Mouse (Mus musculus) spleen, adult 12 weeks (tissue): ENCODE measurements around the gene Klhl24.
"Not testable (repeated sequence)": the region's sequence is repeated elsewhere in the genome, so short reads cannot be mapped to it uniquely, and the experiment has no call there.

Source experiments
- DNase-seq: peaks from one replicate; pipeline ENCODE4 v3.0.0; 2022; ENCODE audit warnings: low spot score

The Klhl24 gene

DNA sequence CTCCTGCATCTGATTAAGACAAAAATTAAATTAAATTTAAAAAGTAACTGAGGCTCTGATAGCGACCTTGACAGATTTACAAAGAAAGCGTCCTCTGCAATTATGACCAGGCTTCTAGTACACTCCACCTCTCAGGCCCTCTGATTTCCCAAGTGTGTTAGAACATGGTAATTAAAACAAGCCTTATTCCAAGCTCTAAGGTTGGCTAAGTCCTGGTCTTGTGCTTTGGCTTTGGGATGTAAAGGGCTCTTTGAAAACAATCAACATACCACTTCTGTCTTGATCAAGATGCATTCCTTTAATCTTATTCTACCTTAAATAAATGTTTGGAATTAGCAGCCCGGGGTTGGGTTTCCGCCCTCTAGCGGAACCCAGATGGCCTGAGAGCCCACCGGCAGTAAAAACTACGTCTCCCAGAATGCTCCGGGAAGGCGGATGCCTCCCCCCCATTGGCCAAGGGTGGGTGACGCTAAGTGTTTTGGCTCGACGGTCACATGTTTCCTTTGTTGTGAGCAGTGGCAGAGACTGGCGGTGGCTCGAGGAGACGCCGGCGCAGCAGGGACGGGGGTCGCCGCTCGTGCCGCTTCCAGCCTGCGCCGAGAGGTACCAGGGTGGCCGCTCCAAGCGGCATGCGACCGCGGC is at the start of gene Klhl24:
Gene Klhl24, plus strand, starts transcription at position 474 of the 642 bp plus-strand sequence.
- peak; percentile 83 for DNase-seq

- no peak for DNase-seq
Measured at GRCm38 (mm10) chr16:20052655-20053054, 44.7 kb upstream of the Klhl24 start.

DNA sequence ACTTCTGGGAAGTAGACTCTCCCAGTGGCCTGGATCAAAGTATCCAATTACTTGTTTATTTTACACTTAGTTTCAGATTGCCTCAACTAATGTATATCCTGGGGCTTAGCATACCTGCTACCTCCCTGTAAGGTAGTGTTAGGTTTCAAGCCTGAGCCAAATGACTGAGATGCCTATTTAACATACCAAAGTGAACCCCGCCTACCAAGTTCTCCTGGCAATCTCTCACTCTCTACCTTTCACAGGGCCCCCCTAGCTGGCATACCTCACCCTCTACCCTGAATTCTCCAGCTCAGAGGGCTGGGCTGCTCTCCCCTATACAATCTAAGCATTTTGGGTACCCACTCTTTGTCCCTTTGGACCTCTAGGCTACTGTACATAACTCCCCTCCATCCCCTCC is 24.6 kb upstream of the Klhl24 start:
- no peak for DNase-seq

DNA sequence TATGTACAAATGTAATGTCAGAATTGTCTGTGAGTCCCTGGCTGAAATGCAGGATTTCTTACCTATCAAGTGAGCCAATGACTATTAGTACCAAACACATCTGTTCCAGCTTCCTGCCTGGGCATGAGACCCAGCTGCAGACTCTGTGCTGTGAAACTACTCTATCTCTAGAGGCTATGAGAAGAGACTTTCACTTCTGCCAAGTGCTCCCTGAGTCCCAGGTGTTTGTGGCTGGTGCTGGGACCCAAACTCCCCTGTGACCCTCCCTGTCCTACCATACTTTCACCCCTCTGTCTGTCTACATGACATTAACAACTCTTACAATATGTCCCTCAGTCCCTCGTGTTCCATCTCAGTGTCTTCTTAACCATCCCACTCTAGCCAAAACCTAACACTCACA is 20.7 kb upstream of the Klhl24 start:
- DNase-seq: no peak

GRCm38 (mm10) chr16:20080271-20080670 is 17.1 kb upstream of the Klhl24 start:
- DNase-seq: no peak

- DNase-seq: no peak
Measured at GRCm38 (mm10) chr16:20084623-20085022, 12.7 kb upstream of the Klhl24 start.

DNA sequence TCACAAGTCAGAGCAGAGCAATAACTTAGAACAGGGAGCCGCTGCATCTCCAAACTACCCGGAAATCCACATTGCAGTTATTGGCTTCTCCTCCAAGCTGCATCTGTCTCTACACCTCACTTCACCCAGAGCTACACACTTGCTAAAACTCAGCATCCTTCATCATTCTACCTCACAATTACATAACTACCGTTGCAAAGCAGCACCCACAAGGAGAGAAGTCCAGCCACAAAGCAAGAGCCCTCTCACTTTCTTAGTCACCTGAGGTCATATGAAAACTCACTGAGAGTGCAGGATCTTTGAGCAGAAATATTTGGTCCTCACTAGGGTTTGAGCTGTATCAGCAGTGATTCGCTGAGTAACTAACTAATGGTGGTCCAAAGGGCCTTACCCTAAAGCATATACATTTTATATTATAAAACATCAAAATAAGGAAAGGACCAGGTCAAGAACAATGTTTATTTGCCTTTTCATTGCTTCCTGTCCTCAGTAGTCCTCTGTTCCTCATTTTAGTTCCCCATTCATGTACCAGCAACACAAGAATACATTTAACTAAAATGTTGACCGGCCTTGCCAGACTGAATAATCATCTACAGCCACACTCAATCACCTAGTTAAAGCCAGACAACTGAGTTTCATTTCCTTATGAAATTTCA is 12.0 kb upstream of the Klhl24 start:
- no peak for DNase-seq

GRCm38 (mm10) chr16:20086976-20087375 is 10.4 kb upstream of the Klhl24 start:
- DNase-seq: no peak

GRCm38 (mm10) chr16:20089636-20090035 is 7.7 kb upstream of the Klhl24 start:
- no peak for DNase-seq

GRCm38 (mm10) chr16:20090921-20091575 is 6.3 kb upstream of the Klhl24 start:
- DNase-seq: no peak

GRCm38 (mm10) chr16:20095966-20096365 is 1.4 kb upstream of the Klhl24 start:
- no peak for DNase-seq

- DNase-seq: peak; percentile 89
Measured at GRCm38 (mm10) chr16:20097711-20098374, 501 bp downstream of the Klhl24 start.

DNA sequence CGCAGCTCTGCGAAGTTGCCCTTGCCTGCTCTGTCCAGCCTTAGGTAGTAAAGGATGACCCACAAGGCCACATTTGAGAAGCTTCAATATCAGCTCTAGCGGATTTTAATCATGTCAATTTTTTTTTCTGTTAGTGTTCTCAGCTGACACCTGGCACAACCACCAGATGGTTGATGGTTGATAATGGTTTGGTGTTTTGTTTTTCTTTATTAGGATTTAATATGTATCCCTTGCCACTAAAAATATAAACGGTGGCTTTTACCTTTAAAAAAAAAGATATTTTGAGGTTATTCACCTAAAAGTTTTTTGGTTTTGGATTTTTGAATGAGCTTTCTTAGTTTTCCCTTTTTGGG is 1.0 kb downstream of the Klhl24 start:
- no peak for DNase-seq

GRCm38 (mm10) chr16:20098866-20099629 is 1.7 kb downstream of the Klhl24 start:
- no peak for DNase-seq

DNA sequence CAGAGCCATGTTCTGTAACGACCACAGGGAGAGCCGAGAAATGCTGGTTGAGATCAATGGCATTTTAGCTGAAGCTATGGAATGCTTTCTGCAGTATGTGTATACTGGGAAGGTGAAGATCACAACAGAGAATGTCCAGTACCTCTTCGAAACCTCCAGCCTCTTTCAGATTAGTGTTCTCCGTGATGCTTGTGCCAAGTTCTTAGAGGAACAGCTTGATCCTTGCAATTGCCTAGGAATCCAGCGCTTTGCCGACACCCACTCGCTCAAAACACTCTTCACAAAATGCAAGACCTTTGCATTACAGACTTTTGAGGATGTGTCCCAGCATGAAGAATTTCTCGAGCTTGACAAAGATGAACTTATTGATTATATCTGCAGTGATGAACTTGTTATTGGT is 9.7 kb downstream of the Klhl24 start:
- DNase-seq: no peak

DNA sequence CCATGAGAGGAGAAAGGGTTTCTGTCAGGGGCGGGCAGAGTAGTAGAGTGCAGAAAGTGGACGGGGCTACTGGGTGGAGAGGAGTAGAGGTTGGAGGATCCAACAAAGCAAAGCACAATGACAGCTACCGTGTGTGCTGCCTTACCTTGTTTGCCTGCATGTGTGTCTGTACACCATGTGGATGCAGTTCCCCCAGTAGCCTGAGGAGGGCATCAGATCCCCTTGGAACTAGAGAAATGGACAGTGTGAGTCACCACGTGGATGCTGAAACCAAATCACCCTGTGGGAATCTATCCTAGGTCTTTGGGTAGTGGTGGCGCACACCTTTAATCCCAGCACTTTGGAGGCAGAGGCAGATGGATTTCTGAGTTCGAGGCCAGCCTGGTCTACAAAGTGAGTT is 11.6 kb downstream of the Klhl24 start:
- DNase-seq: no peak

- no peak for DNase-seq
Measured at GRCm38 (mm10) chr16:20112649-20113048, 15.3 kb downstream of the Klhl24 start.

GRCm38 (mm10) chr16:20116069-20116468 is 18.7 kb downstream of the Klhl24 start:
- DNase-seq: no peak

DNA sequence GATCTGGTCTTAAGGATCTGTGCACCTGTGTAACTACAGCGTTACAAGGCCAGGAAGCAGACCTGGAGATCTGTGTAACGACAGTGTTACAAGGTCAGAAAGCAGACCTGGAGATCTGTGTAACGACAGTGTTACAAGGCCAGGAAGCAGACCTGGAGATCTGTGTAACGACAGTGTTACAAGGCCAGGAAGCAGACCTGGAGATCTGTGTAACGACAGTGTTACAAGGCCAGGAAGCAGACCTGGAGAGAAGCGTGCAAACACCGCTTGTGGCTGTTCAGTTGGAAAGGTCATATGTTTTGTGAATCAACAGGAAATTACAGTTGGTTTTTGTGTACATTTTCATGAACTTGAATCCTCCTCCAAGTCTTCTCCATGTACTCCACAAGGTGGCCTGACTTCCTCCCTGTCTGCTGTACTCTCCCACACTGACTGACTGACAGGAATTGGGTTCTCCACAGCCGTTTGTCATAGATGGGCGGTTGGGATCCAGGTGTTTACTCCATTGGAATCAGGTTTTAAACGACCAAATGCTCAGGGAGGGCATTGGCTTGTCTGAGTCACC is 29.1 kb downstream of the Klhl24 start:
- DNase-seq: not testable (repeated sequence)

- no peak for DNase-seq
Measured at GRCm38 (mm10) chr16:20130397-20130796, 33.1 kb downstream of the Klhl24 start.

GRCm38 (mm10) chr16:20140772-20141531 is 43.6 kb downstream of the Klhl24 start, which contains the start of gene Yeats2:
Yeats2 (plus strand) TSS chr16:20141063.
- DNase-seq: peak; percentile 78
